Mouse (Mus musculus): Measurements from ENCODE around the gene Tapbpl.
A peak's percentile ranks its signal among the peaks of the same experiment; 100 is the strongest.

Tapbpl gene

DNA sequence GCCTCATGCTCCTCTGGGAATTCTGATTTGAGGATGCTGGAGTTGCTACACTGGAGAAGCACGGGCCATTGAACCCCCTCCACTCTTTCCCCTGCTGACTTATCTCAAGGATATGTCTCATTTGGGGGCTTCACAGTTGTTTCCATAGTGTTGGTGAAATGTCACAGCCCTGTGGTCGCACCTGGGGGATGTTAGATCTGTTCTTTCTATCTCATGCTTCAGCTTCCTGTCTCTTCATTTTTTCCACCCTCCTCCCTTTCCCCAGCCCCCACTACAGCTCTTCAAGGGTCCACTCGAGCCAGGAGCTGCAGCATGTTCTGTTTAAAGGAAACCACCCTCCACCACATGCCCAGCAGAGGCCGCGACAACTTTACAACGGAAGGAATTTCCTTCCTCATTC is 6.7 kb upstream of the Tapbpl start:
- peak; percentile 72 for DNase-seq

GRCm38 (mm10) chr6:125237421-125237820 is 5.8 kb upstream of the Tapbpl start:
- DNase-seq, result peak; percentile 67

DNA sequence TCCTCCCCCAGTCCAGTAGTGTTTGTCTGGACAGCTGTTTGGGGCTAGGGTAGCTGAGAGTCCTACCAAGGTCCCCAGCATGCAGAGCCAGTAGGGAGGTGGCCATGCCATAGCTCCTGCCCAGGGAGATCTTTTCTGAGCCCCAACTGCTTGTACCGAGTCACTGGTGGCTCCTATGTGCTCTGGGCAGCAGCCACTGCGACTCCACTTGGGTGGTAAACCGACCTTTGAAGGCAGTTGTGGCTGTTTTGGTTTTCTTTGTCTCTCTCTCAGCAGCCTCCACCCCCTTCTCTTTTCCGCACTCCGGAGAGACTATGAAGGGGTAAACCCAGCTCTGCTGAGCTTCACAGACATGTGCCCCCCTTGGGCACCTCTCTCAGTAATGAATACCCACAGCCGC is 5.1 kb upstream of the Tapbpl start, which contains the start of gene Cd27:
TSS of gene Cd27 (minus strand) at position 229 of the 400 bp plus-strand sequence.
- DNase-seq, result peak; percentile 80

DNA sequence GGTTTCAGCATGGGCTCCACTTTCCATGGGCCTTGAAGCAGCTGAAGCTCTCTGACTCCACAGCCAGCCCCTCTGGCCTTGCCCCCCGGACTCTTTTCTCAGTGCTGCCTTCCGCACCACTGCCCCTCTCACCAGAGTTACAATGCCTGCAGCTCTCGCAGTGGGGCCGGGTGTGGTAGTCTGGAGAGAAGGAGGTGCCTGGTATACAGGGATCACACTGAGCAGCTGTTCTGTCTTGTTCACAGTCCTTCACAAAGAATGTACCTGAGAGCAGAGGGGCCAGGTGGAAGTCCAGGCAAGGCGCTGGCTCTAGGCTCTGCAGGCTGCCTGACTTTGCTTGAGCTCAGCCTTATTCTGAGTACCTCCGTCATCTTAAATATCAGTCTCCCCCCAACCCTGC is 4.7 kb upstream of the Tapbpl start:
- peak; percentile 71 for DNase-seq

GRCm38 (mm10) chr6:125234520-125234828 is 2.8 kb upstream of the Tapbpl start:
- peak; percentile 37 for DNase-seq

DNA sequence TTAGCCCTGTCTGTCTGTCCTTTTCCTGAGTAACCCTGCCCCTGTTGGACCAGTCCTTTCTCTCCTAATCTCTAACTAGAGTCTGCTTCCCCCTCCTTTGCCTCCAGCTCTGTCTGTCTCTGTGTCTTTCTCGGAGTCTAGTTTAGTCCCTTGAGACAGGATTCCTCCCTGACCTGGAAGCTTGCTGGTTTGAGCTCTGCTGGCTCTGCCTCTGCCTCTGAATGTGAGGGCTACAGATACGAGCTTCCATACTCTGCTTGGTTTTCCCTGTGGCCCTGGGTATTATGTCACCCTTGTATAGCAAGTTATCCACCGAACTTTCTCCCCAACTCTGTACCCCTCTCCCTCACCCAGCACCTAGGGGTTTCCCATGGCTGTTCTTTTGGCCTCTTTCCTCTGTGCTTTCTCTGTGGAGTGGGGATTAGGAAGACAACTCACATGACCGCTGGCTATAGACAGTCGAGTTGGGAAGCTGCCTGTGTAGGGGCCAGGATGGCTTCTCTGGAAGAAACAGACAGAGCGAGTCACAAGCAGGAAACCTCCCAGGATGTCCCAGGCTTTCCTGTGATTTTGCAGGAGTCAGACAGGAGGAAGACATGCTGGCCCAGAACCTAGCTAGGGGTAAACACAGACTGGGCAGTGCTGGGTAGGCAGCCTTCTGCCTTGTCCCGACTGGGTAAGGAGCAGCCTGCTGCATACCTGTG is 2.3 kb upstream of the Tapbpl start:
- DNase-seq, result peak; percentile 43

- DNase-seq, result peak; percentile 28
These were observed 856 bp upstream of the Tapbpl start for GRCm38 (mm10) chr6:125232516-125232915.

DNA sequence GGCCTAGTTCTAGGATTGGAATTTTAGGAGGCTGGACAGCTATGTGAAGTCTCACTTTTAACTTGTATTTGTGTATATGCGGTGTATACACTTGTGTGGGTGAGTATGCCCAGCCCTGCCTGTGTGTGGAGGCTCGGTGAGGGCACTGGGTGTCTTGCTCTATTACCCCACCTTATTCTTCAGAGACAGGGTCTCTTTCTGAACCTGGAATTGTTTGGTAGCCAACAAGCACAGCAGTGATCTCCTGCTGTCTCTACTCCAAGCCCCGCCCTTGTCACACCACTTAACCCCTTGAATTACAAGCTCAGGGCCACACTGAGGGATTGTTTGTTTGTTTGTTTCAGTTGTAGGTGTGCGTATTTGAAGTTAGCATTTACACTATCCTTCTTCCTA is 381 bp upstream of the Tapbpl start:
- DNase-seq, result peak; percentile 61

- DNase-seq, result peak; percentile 59
These were observed 1.1 kb downstream of the Tapbpl start for GRCm38 (mm10) chr6:125230571-125230970.

DNA sequence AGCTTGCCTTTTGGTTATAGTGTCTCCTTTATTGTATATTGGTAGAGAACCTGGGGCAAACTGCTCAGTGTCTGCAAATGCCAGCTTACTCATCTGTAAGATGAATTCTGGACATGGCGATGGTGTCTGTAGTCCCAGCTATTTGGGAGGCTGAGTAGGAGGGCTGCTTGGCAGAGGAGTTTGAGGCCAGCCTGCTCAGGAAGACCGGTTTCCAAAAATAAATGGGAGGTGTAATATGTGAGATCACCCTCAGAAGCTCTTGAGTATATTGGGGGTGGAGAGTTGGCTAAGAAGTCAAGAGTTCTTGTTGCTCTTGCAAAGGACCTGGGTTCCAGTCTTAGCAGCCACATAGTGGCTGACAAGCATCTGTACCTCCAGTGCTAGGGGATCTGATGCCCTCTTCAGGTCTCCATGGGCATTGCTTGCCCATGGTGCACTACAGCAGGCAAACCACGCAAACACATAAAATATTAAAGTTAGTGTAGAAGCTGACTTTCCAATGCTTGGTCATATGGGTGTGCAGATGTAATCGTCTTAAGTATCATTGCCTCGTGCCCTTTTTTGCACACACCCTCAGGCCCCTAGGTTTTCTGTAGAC is 6.0 kb downstream of the Tapbpl start:
- DNase-seq, result peak; percentile 77

- DNase-seq, result peak; percentile 64
These were observed 9.1 kb downstream of the Tapbpl start for GRCm38 (mm10) chr6:125222577-125222976.

GRCm38 (mm10) chr6:125222146-125222545 is 9.5 kb downstream of the Tapbpl start:
- peak; percentile 85 for DNase-seq

DNA sequence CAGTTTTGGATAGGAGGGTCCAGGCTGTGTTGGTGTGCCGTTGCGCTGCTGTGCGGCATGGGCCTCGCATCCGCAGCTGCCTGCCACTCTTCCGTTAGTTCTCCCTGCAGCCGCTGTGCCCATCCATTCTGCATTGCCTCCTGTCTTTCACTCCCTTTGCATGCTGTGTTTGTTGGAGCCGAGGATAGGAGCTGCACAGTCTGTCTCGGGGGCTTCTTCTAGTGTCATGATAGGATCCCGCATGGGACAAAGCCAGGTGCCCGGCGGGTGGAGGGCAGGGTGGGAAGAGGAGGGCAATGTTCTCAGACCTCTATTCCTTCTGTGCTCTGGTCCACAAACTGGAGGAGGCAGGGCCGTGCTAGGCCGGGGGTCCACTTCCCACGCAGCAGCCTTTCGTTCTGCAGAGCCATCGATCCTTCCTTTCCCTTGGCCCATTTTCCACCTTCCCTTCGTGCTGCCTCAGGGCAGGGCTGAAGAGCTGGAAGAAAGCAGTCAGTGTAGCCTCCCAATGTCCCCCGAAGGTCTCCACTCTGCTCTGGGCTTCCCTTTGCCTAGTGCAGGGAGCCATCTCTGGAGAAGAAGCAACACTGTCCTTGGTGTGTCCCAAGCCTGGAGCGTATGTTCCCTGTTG is 10.4 kb downstream of the Tapbpl start:
- peak; percentile 55 for DNase-seq

DNA sequence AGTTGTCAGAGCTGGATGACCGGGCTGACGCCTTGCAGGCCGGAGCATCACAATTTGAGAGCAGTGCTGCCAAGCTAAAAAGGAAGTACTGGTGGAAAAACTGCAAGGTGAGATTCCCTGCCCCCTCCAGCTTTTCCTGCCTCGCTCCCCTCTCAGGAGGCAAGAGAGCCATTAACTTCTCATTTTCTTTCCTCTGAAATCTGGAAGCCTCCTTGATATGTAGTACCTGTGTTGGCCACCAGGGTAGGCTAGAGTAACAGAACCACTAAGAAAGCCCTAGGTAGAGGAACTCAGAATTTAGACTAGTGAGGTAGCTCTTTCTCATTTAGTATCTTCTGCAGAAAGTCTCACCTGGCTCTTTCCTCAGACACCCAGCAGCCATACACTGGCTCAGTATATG is 12.7 kb downstream of the Tapbpl start:
- peak; percentile 79 for DNase-seq

DNA sequence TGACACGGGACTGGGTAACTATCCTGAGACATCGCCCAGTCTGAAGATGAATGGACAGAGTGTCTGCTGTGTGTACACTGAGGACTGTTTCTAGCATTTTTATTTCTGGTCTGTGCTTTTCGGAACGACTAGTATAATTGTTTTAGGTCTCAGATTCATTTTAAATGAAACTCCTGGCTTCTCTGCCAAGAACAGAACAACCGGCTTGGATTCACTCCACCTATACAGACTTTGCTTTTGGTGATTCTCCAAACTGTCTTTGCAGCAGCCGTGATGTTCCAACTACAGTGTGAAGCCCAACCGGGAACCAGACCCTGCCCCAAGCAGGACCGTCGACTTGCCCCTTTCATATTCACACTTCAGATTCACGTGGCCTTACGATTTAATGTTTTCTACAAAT is 13.8 kb downstream of the Tapbpl start:
- DNase-seq, result no peak

GRCm38 (mm10) chr6:125216898-125217297 is 14.8 kb downstream of the Tapbpl start:
- no peak for DNase-seq

DNA sequence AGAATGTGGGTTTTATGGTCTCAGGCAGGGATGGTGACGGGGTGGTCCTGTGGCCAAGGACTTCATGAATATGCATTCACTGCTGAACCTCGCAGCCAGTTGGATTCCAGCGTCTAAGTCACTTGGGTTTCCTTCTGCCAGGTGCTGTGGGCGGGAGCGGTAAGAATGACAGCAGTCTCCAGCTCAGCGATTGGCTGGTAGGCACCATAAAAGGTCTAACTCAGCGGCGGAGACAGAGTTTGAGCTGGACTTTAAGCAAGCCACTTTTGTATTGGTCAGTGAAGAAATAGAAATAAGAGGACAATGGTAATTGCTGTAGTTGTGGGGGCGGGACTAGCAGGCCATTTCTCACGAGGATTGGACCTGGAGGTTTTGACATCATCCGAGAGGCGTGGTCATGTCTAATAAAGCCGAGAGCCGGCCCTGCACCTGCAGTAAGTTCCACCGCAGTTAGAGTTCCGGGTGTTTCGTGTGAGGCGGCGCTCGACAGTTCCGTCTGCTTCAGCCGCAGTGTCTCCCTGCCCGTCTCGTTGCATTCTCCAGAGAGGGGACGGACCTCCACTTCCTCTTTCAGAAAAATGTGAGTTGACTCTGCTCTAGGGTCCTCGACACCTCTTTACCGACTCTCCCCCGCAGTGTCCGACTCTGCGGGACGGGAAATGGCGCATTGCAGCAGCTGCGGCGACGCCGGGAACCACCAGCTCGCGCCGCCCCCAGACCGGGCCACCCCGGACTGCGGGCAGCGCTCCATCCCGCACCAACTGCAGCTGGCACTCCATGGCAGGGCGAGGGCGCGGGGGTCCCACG is 16.3 kb downstream of the Tapbpl start, which contains the start of gene Vamp1:
TSS of gene Vamp1 (plus strand) at position 404 of the 807 bp plus-strand sequence.
- peak; percentile 92 for DNase-seq

GRCm38 (mm10) chr6:125213715-125214114 is 17.9 kb downstream of the Tapbpl start:
- no peak for DNase-seq

GRCm38 (mm10) chr6:125213129-125213528 is 18.5 kb downstream of the Tapbpl start:
- no peak for DNase-seq

DNA sequence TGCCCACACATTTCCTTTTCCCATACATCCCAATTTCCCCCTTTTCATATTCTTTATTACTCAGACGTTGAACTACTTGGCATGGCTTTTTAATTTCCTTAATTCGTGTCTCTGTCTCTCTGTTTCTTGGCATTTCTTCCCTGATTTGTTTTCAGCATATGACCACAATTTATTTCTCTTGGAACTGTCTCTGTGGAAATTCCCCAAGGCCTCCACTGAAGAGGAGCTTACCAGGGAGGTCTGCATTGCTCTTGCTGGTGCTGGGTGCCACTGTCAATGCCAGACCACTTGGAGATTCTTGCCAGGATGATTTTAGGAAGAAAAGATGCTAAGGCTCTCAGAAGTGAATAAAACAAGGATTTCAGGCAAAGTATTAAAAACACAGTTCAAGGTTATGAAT is 19.0 kb downstream of the Tapbpl start:
- DNase-seq, result no peak

DNA sequence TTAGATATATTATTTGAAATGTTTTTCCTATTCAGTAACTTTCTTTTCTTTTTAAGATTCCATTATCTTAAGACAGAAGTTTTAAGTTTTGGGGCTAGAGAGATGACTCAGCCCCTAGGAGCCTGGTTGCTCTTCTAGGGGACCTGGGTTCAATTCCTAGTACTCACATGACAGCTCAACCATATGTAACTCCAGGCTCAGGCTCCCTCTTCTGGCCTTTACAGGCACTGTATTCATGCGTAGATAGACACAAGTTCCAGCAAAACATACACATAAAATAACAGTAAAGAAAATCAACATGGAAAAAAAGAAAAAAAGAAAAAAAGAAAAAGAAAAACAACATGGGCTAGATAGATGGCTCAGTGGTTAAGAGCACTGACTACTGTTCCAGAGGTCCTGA is 21.2 kb downstream of the Tapbpl start:
- DNase-seq, result no peak

- DNase-seq, result no peak
These were observed 34.5 kb downstream of the Tapbpl start for GRCm38 (mm10) chr6:125197166-125197565.

- no peak for DNase-seq
These were observed 35.4 kb downstream of the Tapbpl start for GRCm38 (mm10) chr6:125196301-125196700.

Data from thymus, postnatal 4 days (tissue).